Mouse (Mus musculus): ENCODE data around the gene Fam19a5. TPM values are rescaled to one million over a fixed set of nuclear protein-coding genes. Genes with fewer than 3 reads are reported as not detected.

Fam19a5 gene
- total and polyA plus RNA-seq, 2 experiments from 2014 or later, result 31.0 to 137 TPM

- H3K4me1 ChIP-seq (ENCODE audit: insufficient read depth, low read length), result peaks cover 12% of the 10 kb centered on the region; the same call in 1 of the 2 replicates
- H3K4me3 ChIP-seq (ENCODE audit: low read length), result no peak overlapping the region
- ATAC-seq (peak; percentile 89), DNase-seq (ENCODE audit: low spot score) (peak; percentile 61)
- no peaks in the 10 kb centered on the region for H3K9me3 ChIP-seq (ENCODE audit: low read length)
- H3K4me2 ChIP-seq (ENCODE audit: low read depth, low read length), result peak overlapping the region; percentile 8; the same call in 1 of the 2 replicates
- H3K36me3 ChIP-seq (ENCODE audit: insufficient read depth, low read length), result no peaks in the 10 kb centered on the region
- 31% methylated on average over 26 of the region's 26 CpGs for WGBS
- H3K27ac ChIP-seq, result peak overlapping the region; percentile 33
- TF ChIP-seq CTCF (IDR thresholded peaks at IDR 0.05; ENCODE audit: low read depth), result no peak
- H3K9ac ChIP-seq (replicated peaks; ENCODE audit: low read length), result peak overlapping the region; percentile 4; the same call in 1 of the 2 replicates
- H3K27me3 ChIP-seq (ENCODE audit: insufficient read depth, low read length), result no peaks in the 10 kb centered on the region
These were observed 40.0 kb downstream of the Fam19a5 start for GRCm38 (mm10) chr15:87583921-87584621.

GRCm38 (mm10) chr15:87590975-87591374 is 46.9 kb downstream of the Fam19a5 start:
- Histone ChIP-seq H3K27me3 (ENCODE audit: insufficient read depth, low read length) (no peaks in the 10 kb centered on the region), H3K36me3 (ENCODE audit: insufficient read depth, low read length) (no peaks in the 10 kb centered on the region), H3K9me3 (ENCODE audit: low read length) (no peaks in the 10 kb centered on the region), H3K4me2 (ENCODE audit: low read depth, low read length) (no peak overlapping the region), H3K4me3 (ENCODE audit: low read length) (no peak overlapping the region), H3K27ac (no peak overlapping the region), H3K4me1 (ENCODE audit: insufficient read depth, low read length) (no peaks in the 10 kb centered on the region), H3K9ac (replicated peaks; ENCODE audit: low read length) (no peak overlapping the region)
- no peak for DNase-seq (ENCODE audit: low spot score)
- WGBS, result 68% methylated on average over 10 of the region's 10 CpGs
- ATAC-seq, result no peak
- no peak for TF ChIP-seq CTCF (IDR thresholded peaks at IDR 0.05; ENCODE audit: low read depth)

GRCm38 (mm10) chr15:87596731-87597130 is 52.6 kb downstream of the Fam19a5 start:
- 66% methylated on average over 8 of the region's 8 CpGs for WGBS
- Histone ChIP-seq H3K9ac (replicated peaks; ENCODE audit: low read length) (no peak overlapping the region), H3K36me3 (ENCODE audit: insufficient read depth, low read length) (no peaks in the 10 kb centered on the region), H3K4me2 (ENCODE audit: low read depth, low read length) (no peak overlapping the region), H3K27ac (no peak overlapping the region), H3K27me3 (ENCODE audit: insufficient read depth, low read length) (no peaks in the 10 kb centered on the region), H3K4me1 (ENCODE audit: insufficient read depth, low read length) (no peaks in the 10 kb centered on the region), H3K4me3 (ENCODE audit: low read length) (no peak overlapping the region), H3K9me3 (ENCODE audit: low read length) (no peaks in the 10 kb centered on the region)
- ATAC-seq (no peak), DNase-seq (ENCODE audit: low spot score) (no peak)
- TF ChIP-seq CTCF (IDR thresholded peaks at IDR 0.05; ENCODE audit: low read depth), result no peak

- Histone ChIP-seq H3K9me3 (ENCODE audit: low read length) (no peaks in the 10 kb centered on the region), H3K4me1 (ENCODE audit: insufficient read depth, low read length) (no peaks in the 10 kb centered on the region), H3K36me3 (ENCODE audit: insufficient read depth, low read length) (no peaks in the 10 kb centered on the region), H3K4me2 (ENCODE audit: low read depth, low read length) (no peak overlapping the region), H3K4me3 (ENCODE audit: low read length) (no peak overlapping the region), H3K9ac (replicated peaks; ENCODE audit: low read length) (no peak overlapping the region), H3K27me3 (ENCODE audit: insufficient read depth, low read length) (no peaks in the 10 kb centered on the region), H3K27ac (no peak overlapping the region)
- TF ChIP-seq CTCF (IDR thresholded peaks at IDR 0.05; ENCODE audit: low read depth), result no peak
- ATAC-seq (0 out of 2 replicates have a peak, but pooled peaks have one; percentile 32), DNase-seq (ENCODE audit: low spot score) (peak; percentile 36)
- 48% methylated on average over 4 of the region's 4 CpGs for WGBS
These were observed 53.0 kb downstream of the Fam19a5 start for GRCm38 (mm10) chr15:87597149-87597548.

- no peak for TF ChIP-seq CTCF (IDR thresholded peaks at IDR 0.05; ENCODE audit: low read depth)
- ATAC-seq, result no peak
- Histone ChIP-seq H3K27me3 (ENCODE audit: insufficient read depth, low read length) (no peaks in the 10 kb centered on the region), H3K4me1 (ENCODE audit: insufficient read depth, low read length) (no peaks in the 10 kb centered on the region), H3K9ac (replicated peaks; ENCODE audit: low read length) (no peak overlapping the region), H3K9me3 (ENCODE audit: low read length) (no peaks in the 10 kb centered on the region), H3K4me3 (ENCODE audit: low read length) (no peak overlapping the region), H3K27ac (no peak overlapping the region), H3K4me2 (ENCODE audit: low read depth, low read length) (no peak overlapping the region), H3K36me3 (ENCODE audit: insufficient read depth, low read length) (no peaks in the 10 kb centered on the region)
- no peak for DNase-seq (ENCODE audit: low spot score)
- 91% methylated on average over 4 of the region's 4 CpGs for WGBS
These were observed 53.7 kb downstream of the Fam19a5 start for GRCm38 (mm10) chr15:87597766-87598165.

GRCm38 (mm10) chr15:87598636-87599035 is 54.5 kb downstream of the Fam19a5 start:
- H3K4me1 ChIP-seq (ENCODE audit: insufficient read depth, low read length), result no peaks in the 10 kb centered on the region
- TF ChIP-seq CTCF (IDR thresholded peaks at IDR 0.05; ENCODE audit: low read depth), result no peak
- H3K27ac ChIP-seq, result no peak overlapping the region
- no peak overlapping the region for H3K9ac ChIP-seq (replicated peaks; ENCODE audit: low read length)
- no peaks in the 10 kb centered on the region for H3K9me3 ChIP-seq (ENCODE audit: low read length)
- ATAC-seq, result no peak
- H3K4me3 ChIP-seq (ENCODE audit: low read length), result no peak overlapping the region
- no peak for DNase-seq (ENCODE audit: low spot score)
- H3K4me2 ChIP-seq (ENCODE audit: low read depth, low read length), result no peak overlapping the region
- no peaks in the 10 kb centered on the region for H3K36me3 ChIP-seq (ENCODE audit: insufficient read depth, low read length)
- WGBS, result 95% methylated on average over 4 of the region's 4 CpGs
- H3K27me3 ChIP-seq (ENCODE audit: insufficient read depth, low read length), result no peaks in the 10 kb centered on the region

GRCm38 (mm10) chr15:87603316-87603715 is 59.2 kb downstream of the Fam19a5 start:
- Histone ChIP-seq H3K27me3 (ENCODE audit: insufficient read depth, low read length) (no peaks in the 10 kb centered on the region), H3K36me3 (ENCODE audit: insufficient read depth, low read length) (no peaks in the 10 kb centered on the region), H3K9ac (replicated peaks; ENCODE audit: low read length) (no peak overlapping the region), H3K4me2 (ENCODE audit: low read depth, low read length) (no peak overlapping the region), H3K4me1 (ENCODE audit: insufficient read depth, low read length) (no peaks in the 10 kb centered on the region), H3K9me3 (ENCODE audit: low read length) (no peaks in the 10 kb centered on the region), H3K4me3 (ENCODE audit: low read length) (no peak overlapping the region), H3K27ac (no peak overlapping the region)
- WGBS, result 45% methylated on average over 1 of the region's 1 CpGs
- no peak for TF ChIP-seq CTCF (IDR thresholded peaks at IDR 0.05; ENCODE audit: low read depth)
- DNase-seq (ENCODE audit: low spot score) (no peak), ATAC-seq (no peak)
